Mouse (Mus musculus) adrenal gland, adult 8-10 months (tissue): Measurements from ENCODE around the gene Orm2. TPM values are rescaled to one million over a fixed set of nuclear protein-coding genes. Genes with fewer than 3 reads are reported as not detected.
"Not testable (repeated sequence)": the region's sequence is repeated elsewhere in the genome, so short reads cannot be mapped to it uniquely, and the experiment has no call there.

ENCODE experiments used
- DNase-seq: peaks from one replicate; pipeline ENCODE4 v3.0.0; 2022
- total RNA-seq, 4 experiments: library from RNA; stranded (reverse); gene quantifications; 2 replicates each; pipeline ENCODE4 v1.2.4; 2022

Orm2 gene
- total RNA-seq = 1 to 10 TPM in 3 of 4 experiments, under 1 TPM in 1; 0.74 to 4.3 (median 2.8) TPM

- peak; percentile 54 for DNase-seq
These were observed at the start of gene Orm2 for GRCm38 (mm10) chr4:63362150-63362549. Gene Orm2 (plus strand): TSS chr4:63362449.

GRCm38 (mm10) chr4:63314063-63314462 is 48.2 kb upstream of the Orm2 start:
- no peak for DNase-seq

- DNase-seq = peak; percentile 74
These were observed 46.0 kb upstream of the Orm2 start for GRCm38 (mm10) chr4:63316076-63316746.

DNA sequence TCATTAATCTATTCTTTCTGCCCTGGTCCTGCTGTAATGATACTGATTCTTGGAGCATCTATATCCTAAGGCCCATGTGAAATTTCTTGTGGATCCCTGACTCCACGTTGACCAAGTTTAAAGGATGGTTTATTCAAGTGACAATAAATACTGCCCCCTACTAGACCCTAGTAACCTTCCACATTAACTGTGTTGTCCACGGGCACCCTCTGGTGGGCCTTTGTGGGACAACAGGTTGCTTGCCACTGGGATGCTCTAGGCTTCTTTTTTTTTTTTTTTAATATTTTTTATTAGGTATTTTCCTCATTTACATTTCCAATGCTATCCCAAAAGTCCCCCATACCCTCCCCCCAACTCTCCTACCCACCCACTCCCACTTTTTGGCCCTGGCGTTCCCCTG is 42.7 kb upstream of the Orm2 start:
- not testable (repeated sequence) for DNase-seq

GRCm38 (mm10) chr4:63323275-63323815 is 38.9 kb upstream of the Orm2 start:
- DNase-seq = no peak

DNA sequence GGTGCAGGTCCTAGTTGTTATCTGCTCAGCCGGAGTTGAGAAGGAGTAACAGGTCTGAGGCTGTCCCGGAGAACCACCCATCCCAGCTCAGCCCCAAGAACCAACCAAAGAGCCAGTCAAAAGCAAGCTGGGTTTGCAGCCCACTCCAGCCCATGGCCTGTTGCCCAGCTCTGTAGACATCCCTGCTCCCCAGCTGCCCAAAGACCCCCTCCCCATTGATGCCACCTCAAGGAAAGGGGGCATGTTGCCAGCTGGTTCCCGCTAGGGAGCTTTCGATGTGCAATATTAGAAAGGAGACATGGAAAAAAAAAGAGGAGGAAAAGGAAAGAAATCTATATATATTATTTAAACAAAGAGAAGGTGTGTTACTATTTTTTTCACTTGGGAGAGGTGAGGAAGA is 28.8 kb upstream of the Orm2 start:
- no peak for DNase-seq

GRCm38 (mm10) chr4:63338414-63339076 is 23.7 kb upstream of the Orm2 start:
- no peak for DNase-seq

DNA sequence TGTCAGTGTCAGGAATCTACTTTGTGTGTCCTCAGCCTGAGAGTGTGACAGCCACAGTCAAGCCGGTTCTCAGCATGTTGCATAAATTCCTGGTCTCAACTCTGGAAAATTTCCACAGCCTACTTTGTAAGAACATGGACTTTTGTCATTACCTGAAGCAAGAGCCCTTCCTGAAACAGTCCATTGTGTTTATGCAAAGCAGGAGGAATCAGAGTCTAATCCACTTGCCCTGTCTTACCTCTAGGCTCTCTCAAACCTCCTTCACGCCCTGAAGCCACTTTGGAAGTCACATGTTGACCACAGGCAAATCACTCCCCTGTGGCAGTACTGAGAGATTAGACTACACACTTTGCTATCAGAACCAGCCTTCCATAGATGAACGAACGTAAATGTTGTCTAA is 19.8 kb upstream of the Orm2 start:
- no peak for DNase-seq

GRCm38 (mm10) chr4:63343608-63344007 is 18.6 kb upstream of the Orm2 start:
- DNase-seq = no peak

- DNase-seq = peak; percentile 58
These were observed 18.0 kb upstream of the Orm2 start, which contains the start of gene Orm1 for GRCm38 (mm10) chr4:63344295-63344694. Gene Orm1 (plus strand): TSS chr4:63344560.

DNA sequence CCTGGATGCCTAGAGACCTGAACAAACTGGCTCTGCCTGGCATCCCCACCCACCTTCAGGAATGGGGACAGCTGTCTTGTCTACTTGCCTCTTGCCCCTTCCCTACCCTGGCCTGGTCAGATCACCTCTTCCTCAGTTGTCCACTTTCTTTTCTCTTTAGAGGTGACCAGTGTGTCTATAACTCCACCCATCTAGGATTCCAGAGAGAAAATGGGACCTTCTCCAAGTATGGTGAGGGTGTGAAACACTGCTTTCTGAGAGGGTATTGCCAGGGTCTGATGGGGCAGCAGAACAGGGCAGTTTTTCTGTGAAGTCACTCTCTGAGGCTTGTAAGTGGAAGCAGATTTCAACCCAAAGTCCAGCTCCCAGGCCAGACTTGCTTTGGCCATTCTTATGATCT is 17.0 kb upstream of the Orm2 start:
- DNase-seq = no peak

DNA sequence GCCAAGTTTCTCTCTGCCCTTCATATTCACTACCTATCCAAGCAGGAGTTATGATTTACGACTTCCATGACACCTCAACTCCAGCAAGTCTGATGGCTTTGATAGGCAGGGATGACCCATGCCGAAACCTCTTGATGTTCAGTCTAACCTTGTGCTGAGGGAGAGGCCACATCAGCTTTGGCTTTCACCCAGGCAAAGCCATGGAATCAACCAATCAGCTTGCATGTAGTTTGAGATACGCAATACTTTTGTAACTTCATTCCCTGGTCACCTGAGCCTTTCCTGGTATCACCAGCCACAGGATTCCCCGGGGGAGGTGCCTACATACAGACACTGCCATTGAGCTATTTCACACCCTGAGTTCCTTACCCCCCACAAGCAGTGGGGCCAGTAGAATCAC is 15.6 kb upstream of the Orm2 start:
- no peak for DNase-seq

- DNase-seq = no peak
These were observed 13.7 kb upstream of the Orm2 start for GRCm38 (mm10) chr4:63348524-63348923.

DNA sequence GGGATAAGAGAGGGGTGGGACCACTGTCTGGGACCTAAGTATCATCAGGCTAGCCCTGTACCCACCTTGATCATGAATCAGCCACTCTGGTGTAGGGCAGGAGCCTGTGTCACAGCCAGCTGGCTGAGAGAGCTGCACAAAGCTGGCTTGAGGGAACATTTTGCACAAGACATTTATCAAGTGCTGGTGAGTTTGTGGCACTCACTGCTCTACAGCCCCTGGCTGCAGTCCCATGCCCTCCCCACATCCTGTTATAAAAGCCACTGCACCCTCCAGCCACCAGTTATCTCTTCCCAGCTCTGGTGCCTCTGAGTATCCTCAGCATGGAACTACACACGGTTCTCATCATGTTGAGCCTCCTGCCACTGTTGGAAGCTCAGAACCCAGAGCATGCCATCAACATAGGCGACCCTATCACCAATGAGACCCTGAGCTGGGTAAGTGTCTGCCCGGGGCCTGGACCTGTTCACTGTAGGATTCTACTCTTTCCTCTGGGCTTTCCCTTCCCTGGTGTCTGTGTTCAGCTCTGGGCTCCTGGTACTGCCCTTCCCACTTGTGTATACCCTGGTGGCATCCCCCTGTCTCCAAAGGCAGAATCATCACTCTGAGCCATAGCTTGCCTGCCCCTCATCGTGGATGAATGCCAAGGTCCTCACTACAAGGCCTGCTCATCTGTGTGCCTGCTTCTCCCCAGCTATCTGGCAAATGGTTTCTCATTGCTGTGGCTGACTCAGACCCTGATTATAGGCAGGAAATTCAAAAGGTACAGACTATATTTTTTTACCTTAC is 6.2 kb upstream of the Orm2 start, which contains the start of gene Orm3:
Gene Orm3, plus strand, starts transcription at position 286 of the 789 bp plus-strand sequence.
- DNase-seq = peak; percentile 51

GRCm38 (mm10) chr4:63356981-63357570 is 5.2 kb upstream of the Orm2 start:
- DNase-seq = peak; percentile 26

DNA sequence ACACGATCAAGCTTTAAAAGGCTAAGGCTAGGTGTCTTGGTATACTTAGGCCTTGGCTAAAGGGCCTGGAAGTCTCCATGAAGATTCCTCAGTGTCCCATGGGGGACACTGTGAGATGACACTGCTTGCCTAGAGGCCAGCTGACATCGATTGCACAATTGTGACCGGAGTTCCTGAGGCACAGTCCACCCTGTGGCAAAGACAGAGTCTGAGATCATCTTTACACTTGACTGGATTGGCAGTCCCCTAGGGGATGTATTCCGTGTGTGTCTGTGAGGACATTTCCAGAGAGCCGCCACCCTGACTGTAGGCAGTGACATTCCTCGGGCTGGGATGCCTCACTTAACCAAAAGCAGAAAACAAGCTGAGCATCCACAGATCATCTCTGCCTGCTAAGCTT is 2.4 kb upstream of the Orm2 start:
- DNase-seq = no peak

DNA sequence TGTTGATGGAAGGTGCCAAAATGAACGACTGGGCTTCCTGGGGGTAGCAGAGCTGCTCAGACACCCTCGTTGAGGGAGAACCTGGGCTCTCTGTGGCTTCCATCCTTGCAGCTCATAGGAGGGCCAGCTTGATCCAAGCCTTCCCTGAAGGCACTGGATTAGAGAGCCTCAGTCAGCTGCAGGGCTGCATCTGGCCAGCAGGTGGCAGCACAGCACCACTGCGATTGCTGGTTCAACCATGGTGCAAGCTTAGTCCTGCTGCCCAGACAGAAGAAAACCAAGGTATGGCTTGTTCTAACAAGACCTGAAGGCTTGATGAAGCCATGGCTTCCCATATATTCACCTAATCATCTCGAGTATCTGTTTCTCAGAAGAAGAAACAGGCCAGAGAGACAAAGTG is 6.3 kb downstream of the Orm2 start:
- DNase-seq = peak; percentile 73

- no peak for DNase-seq
These were observed 8.6 kb downstream of the Orm2 start for GRCm38 (mm10) chr4:63370897-63371296.

GRCm38 (mm10) chr4:63371890-63372289 is 9.6 kb downstream of the Orm2 start:
- no peak for DNase-seq

GRCm38 (mm10) chr4:63373404-63373803 is 11.2 kb downstream of the Orm2 start:
- DNase-seq = no peak

- DNase-seq = no peak
These were observed 12.1 kb downstream of the Orm2 start for GRCm38 (mm10) chr4:63374331-63374730.

GRCm38 (mm10) chr4:63375367-63375766 is 13.1 kb downstream of the Orm2 start:
- no peak for DNase-seq

DNA sequence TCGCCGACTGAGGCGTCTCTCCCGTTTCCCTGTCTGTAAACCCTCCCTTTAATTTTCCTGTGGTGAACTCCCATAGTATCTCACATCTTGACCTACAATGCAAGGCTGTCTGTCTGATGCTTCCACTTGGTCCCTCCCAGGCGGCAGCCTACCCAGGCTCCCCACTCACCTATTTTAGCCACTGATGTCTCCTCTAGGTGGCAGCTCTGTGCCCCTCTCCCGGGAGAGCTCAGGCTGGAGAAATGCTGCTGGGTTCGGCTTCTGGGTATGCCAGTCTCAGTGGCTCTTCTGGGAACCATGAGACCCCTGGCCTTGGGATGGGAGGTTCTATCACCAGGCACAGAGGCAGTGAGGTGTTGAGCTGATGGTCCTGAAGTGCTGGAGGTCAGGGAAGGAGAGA is 15.2 kb downstream of the Orm2 start:
- DNase-seq = no peak
